Mouse (Mus musculus): ENCODE results near the gene Jam3. TPM values are rescaled to one million over a fixed set of nuclear protein-coding genes. Genes with fewer than 3 reads are reported as not detected.

The Jam3 gene
- total and polyA plus RNA-seq, 2 experiments: 1.4 to 1.7 TPM

DNA sequence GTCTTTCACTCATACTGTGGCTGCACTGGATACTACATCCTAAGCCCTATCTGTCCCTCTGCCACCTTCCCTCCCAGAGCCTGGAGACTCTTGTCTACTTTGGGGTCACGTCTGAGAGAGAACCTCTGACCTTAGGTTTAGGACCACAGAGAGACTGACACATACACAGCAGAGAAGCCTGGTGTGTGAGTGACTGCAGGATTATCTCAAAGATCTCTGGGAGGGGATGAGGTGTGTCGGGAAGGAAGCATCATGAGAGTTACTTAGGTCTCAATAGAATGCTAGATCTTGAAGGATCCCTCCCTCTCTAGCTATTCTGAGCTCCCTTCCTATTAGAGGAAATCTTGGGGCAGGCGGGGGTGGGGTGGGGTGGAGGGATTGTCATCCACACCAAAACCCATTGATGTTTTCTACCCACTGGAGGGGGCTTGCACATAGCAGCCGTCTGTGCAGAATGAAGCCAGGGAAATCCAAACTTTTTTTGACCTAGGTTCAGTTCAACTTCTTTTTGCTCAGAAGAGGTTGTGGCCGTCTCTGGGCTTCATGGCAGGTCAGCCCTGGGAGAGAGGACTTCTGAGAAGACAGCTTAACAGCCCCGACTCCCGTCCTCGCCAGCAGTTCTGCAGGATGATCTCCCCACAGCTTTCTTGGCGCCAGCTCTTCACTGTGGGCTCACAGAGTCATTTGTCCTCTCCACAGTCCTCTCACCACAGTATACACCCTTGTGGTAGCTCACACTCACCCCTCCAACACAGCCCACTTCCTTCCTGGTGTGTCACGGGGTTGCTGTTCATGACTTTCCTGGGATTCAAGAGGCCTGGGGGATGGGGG, 37.8 kb upstream of the Jam3 start:
- H3K4me3 ChIP-seq (ENCODE audit: insufficient read depth, low read depth, low read length): no peak overlapping the region
- H3K27me3 ChIP-seq (ENCODE audit: control insufficient read depth, insufficient read depth, low read length): no peaks in the 10 kb centered on the region
- H3K9ac ChIP-seq (ENCODE audit: low read depth, low read length): no peak overlapping the region
- 60% methylated on average over 10 of the region's 10 CpGs for WGBS
- H3K4me1 ChIP-seq (ENCODE audit: control insufficient read depth, insufficient read depth, low read length): peaks cover 8% of the 10 kb centered on the region; the same call in 1 of the 2 replicates
- H3K79me2 ChIP-seq (ENCODE audit: control insufficient read depth, insufficient read depth, low read length): no peaks in the 10 kb centered on the region
- DNase-seq (ENCODE audit: extremely low read depth, low read depth, low spot score): no peak
- H3K27ac ChIP-seq (replicated peaks; ENCODE audit: insufficient read depth, low read depth, low read length): no peak overlapping the region
- TF ChIP-seq CTCF (IDR thresholded peaks at IDR 0.05; ENCODE audit: low read depth, low read length) (no peak), POLR2A (IDR thresholded peaks at IDR 0.05; ENCODE audit: extremely low read depth, insufficient read depth, low read length) (no peak)
- no peaks in the 10 kb centered on the region for H3K36me3 ChIP-seq (ENCODE audit: control insufficient read depth, insufficient read depth, low read length)

DNA sequence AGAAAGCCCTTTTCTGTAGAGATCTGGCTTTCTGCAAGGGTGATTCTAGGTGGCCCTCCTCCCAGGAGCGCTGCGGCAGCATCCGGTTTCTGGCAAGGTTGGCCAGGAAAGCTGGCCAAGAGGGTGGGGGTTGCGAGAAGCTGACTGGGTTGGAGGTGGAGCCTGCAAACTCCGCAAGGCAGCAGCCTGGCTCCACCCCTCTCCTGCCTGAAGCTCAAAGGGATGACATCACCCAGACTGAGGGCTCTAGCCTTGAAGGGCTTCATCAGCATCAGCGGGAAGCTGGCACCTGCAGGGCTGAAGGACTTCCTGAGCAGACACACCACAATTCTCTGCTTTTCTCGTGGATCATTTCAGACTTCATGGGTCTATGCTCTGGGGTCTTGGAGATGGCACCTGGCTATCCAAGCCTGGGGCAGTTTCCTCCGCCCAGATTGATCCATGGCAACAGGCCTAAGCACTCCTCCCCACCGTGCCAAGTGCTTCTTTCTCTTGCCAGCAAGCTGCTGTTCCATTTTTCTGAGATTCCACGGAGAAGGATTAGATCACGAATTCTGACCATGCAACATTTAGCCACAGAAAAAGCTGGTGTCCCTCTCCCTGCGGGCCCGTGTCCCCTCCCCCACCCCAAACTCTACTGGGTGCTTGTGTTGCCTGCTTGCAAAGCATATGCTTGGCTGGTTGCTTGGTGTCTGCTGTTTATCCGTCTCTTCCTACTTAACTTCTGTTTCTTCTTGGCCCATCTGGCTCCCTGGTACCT, 37.0 kb upstream of the Jam3 start:
- Histone ChIP-seq H3K27me3 (ENCODE audit: control insufficient read depth, insufficient read depth, low read length) (no peaks in the 10 kb centered on the region), H3K79me2 (ENCODE audit: control insufficient read depth, insufficient read depth, low read length) (no peaks in the 10 kb centered on the region), H3K27ac (replicated peaks; ENCODE audit: insufficient read depth, low read depth, low read length) (no peak overlapping the region; the same call in 1 of the 2 replicates), H3K36me3 (ENCODE audit: control insufficient read depth, insufficient read depth, low read length) (no peaks in the 10 kb centered on the region), H3K9ac (ENCODE audit: low read depth, low read length) (no peak overlapping the region), H3K4me1 (ENCODE audit: control insufficient read depth, insufficient read depth, low read length) (peaks cover 8% of the 10 kb centered on the region; the same call in 1 of the 2 replicates), H3K4me3 (ENCODE audit: insufficient read depth, low read depth, low read length) (peak overlapping the region; percentile 10; the same call in 1 of the 2 replicates)
- no peak for TF ChIP-seq POLR2A (IDR thresholded peaks at IDR 0.05; ENCODE audit: extremely low read depth, insufficient read depth, low read length)
- TF ChIP-seq CTCF (IDR thresholded peaks at IDR 0.05; ENCODE audit: low read depth, low read length): no peak
- peak; percentile 87 for DNase-seq (ENCODE audit: extremely low read depth, low read depth, low spot score)
- 6% methylated on average over 14 of the region's 14 CpGs for WGBS

DNA sequence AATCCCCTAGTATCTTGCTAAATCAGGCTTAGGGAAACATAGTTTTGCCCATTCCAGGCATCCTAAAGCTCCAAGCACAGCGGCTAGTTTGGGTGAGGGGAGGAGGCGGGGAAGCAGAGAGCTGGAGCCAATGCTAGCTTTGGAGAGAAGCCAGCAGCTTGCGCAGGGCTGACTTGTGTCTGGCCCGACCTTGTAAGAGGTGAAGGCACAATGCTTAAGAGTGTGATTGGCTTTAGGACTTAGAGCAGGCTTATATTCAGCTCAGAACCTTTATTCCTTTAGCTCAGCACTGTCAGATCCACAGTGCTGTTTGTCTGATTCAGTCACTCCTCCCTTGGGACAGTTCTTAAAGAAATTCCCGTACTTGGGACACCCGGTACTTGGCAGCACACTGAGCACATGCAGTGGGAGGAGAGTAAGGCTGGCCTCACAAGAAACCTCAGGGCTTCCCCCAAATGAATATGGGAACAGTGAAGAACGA, 36.3 kb upstream of the Jam3 start:
- no peak overlapping the region; the same call in 1 of the 2 replicates for H3K27ac ChIP-seq (replicated peaks; ENCODE audit: insufficient read depth, low read depth, low read length)
- H3K27me3 ChIP-seq (ENCODE audit: control insufficient read depth, insufficient read depth, low read length): no peaks in the 10 kb centered on the region
- H3K4me1 ChIP-seq (ENCODE audit: control insufficient read depth, insufficient read depth, low read length): peaks cover 8% of the 10 kb centered on the region; the same call in 1 of the 2 replicates
- TF ChIP-seq CTCF (IDR thresholded peaks at IDR 0.05; ENCODE audit: low read depth, low read length): no peak
- no peak for TF ChIP-seq POLR2A (IDR thresholded peaks at IDR 0.05; ENCODE audit: extremely low read depth, insufficient read depth, low read length)
- H3K4me3 ChIP-seq (ENCODE audit: insufficient read depth, low read depth, low read length): no peak overlapping the region; the same call in 1 of the 2 replicates
- WGBS: 2% methylated on average over 7 of the region's 7 CpGs
- peak; percentile 72 for DNase-seq (ENCODE audit: extremely low read depth, low read depth, low spot score)
- no peaks in the 10 kb centered on the region for H3K79me2 ChIP-seq (ENCODE audit: control insufficient read depth, insufficient read depth, low read length)
- peak overlapping the region; percentile 2; the same call in 1 of the 2 replicates for H3K9ac ChIP-seq (ENCODE audit: low read depth, low read length)
- no peaks in the 10 kb centered on the region for H3K36me3 ChIP-seq (ENCODE audit: control insufficient read depth, insufficient read depth, low read length)

DNA sequence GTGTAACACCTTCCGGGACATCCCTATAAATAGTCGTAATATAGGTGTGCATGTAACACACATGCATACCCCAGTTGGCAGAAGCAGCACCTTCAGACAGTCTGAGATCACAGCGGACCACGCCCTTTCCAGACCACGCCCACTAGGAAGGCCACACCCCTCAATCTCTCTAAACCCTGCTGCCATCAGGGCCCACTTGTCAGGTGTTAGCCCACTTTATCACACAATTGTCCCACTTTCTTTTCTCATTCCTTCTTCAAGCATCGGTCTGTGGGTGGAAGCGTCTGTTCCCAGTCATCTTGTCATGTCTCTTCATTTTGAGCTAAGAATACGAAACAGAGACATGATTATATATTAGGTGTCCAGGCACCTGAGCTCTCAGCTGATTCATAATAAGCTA, 35.2 kb upstream of the Jam3 start:
- 73% methylated on average over 8 of the region's 8 CpGs for WGBS
- H3K9ac ChIP-seq (ENCODE audit: low read depth, low read length): no peak overlapping the region
- H3K4me3 ChIP-seq (ENCODE audit: insufficient read depth, low read depth, low read length): no peak overlapping the region
- no peaks in the 10 kb centered on the region for H3K27me3 ChIP-seq (ENCODE audit: control insufficient read depth, insufficient read depth, low read length)
- no peaks in the 10 kb centered on the region for H3K36me3 ChIP-seq (ENCODE audit: control insufficient read depth, insufficient read depth, low read length)
- no peak overlapping the region for H3K27ac ChIP-seq (replicated peaks; ENCODE audit: insufficient read depth, low read depth, low read length)
- no peak for TF ChIP-seq CTCF (IDR thresholded peaks at IDR 0.05; ENCODE audit: low read depth, low read length)
- no peak for TF ChIP-seq POLR2A (IDR thresholded peaks at IDR 0.05; ENCODE audit: extremely low read depth, insufficient read depth, low read length)
- peaks cover 8% of the 10 kb centered on the region; the same call in 1 of the 2 replicates for H3K4me1 ChIP-seq (ENCODE audit: control insufficient read depth, insufficient read depth, low read length)
- H3K79me2 ChIP-seq (ENCODE audit: control insufficient read depth, insufficient read depth, low read length): no peaks in the 10 kb centered on the region
- no peak for DNase-seq (ENCODE audit: extremely low read depth, low read depth, low spot score)

DNA sequence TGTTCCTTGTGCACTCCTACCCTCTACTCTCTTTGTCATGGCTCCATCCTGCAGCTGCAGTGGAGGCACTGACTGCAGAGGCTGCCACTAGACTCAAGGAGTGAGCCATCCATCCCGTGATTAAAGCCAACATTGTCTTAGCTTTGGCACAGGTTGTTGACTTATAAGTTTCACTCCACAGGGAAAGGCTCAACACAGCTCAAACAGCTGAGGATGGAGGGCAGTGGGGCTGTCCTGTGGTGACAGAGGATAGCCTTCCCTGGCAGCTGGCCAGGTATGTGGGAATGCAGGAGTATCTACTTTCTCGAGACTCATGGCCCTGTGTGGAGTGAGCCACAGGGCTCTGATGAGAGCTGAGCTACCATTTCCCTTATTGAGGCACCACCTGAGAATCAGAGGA, 34.1 kb upstream of the Jam3 start:
- H3K27ac ChIP-seq (replicated peaks; ENCODE audit: insufficient read depth, low read depth, low read length): no peak overlapping the region
- H3K4me3 ChIP-seq (ENCODE audit: insufficient read depth, low read depth, low read length): no peak overlapping the region
- no peaks in the 10 kb centered on the region for H3K36me3 ChIP-seq (ENCODE audit: control insufficient read depth, insufficient read depth, low read length)
- H3K79me2 ChIP-seq (ENCODE audit: control insufficient read depth, insufficient read depth, low read length): no peaks in the 10 kb centered on the region
- H3K4me1 ChIP-seq (ENCODE audit: control insufficient read depth, insufficient read depth, low read length): peaks cover 8% of the 10 kb centered on the region; the same call in 1 of the 2 replicates
- DNase-seq (ENCODE audit: extremely low read depth, low read depth, low spot score): no peak
- WGBS: 76% methylated on average over 2 of the region's 2 CpGs
- TF ChIP-seq POLR2A (IDR thresholded peaks at IDR 0.05; ENCODE audit: extremely low read depth, insufficient read depth, low read length): no peak
- TF ChIP-seq CTCF (IDR thresholded peaks at IDR 0.05; ENCODE audit: low read depth, low read length): no peak
- H3K27me3 ChIP-seq (ENCODE audit: control insufficient read depth, insufficient read depth, low read length): no peaks in the 10 kb centered on the region
- no peak overlapping the region for H3K9ac ChIP-seq (ENCODE audit: low read depth, low read length)
